Mouse (Mus musculus): ENCODE results near the gene Dpf2.

- TF ChIP-seq CTCF (IDR thresholded peaks at IDR 0.05; ENCODE audit: borderline replicate concordance, insufficient read depth, low read depth, low read length) (no peak), POLR2A (IDR thresholded peaks at IDR 0.05; ENCODE audit: borderline replicate concordance, insufficient read depth, low read length) (no peak)
Observed at GRCm38 (mm10) chr19:5945891-5946290, 33.1 kb upstream of the Dpf2 start.
